Mouse (Mus musculus) adrenal gland, adult (tissue): Measurements from ENCODE around the gene S1pr5.
A peak's percentile ranks its signal among the peaks of the same experiment; 100 is the strongest.
"Not testable (repeated sequence)": the region's sequence is repeated elsewhere in the genome, so short reads cannot be mapped to it uniquely, and the experiment has no call there.

Experiments
- DNase-seq, 2 experiments: peaks; one replicate each; pipeline ENCODE4 v3.0.0; 2022 to 2023; ENCODE audit warnings: low spot score in 1 of 2; ENCODE audit not compliant: inconsistent age in 2 of 2

The S1pr5 gene

GRCm38 (mm10) chr9:21248326-21248725, at the start of gene S1pr5:
TSS of gene S1pr5 (minus strand) at chr9:21248443.
- peak in 1 of 2 experiments; percentile 71 for DNase-seq

- no peak for DNase-seq
Measured at GRCm38 (mm10) chr9:21292271-21292670, 44.0 kb upstream of the S1pr5 start.

GRCm38 (mm10) chr9:21291868-21292267, 43.6 kb upstream of the S1pr5 start:
- not testable (repeated sequence) for DNase-seq

- peak; percentile 100 for DNase-seq
Measured at GRCm38 (mm10) chr9:21291022-21291787, 43.0 kb upstream of the S1pr5 start, which contains the start of gene Cdkn2d. TSS of gene Cdkn2d (minus strand) at chr9:21291407.

- no peak for DNase-seq
Measured at GRCm38 (mm10) chr9:21290589-21290988, 42.3 kb upstream of the S1pr5 start.

- DNase-seq = no peak
Measured at GRCm38 (mm10) chr9:21289337-21289671, 41.1 kb upstream of the S1pr5 start.

- DNase-seq = peak; percentile 79 to 80
Measured at GRCm38 (mm10) chr9:21288404-21289336, 40.4 kb upstream of the S1pr5 start.

GRCm38 (mm10) chr9:21287571-21288402, 39.5 kb upstream of the S1pr5 start, which contains the start of gene Kri1:
TSS of gene Kri1 (minus strand) at chr9:21287969.
- DNase-seq = peak; percentile 99

- DNase-seq = peak in 1 of 2 experiments; percentile 3
Measured at GRCm38 (mm10) chr9:21286753-21287152, 38.5 kb upstream of the S1pr5 start.

- no peak for DNase-seq
Measured at GRCm38 (mm10) chr9:21283994-21284393, 35.8 kb upstream of the S1pr5 start.

GRCm38 (mm10) chr9:21283591-21283990, 35.3 kb upstream of the S1pr5 start:
- no peak for DNase-seq

- DNase-seq = peak in 1 of 2 experiments; percentile 62
Measured at GRCm38 (mm10) chr9:21277776-21278175, 29.5 kb upstream of the S1pr5 start.

- no peak for DNase-seq
Measured at GRCm38 (mm10) chr9:21276307-21276706, 28.1 kb upstream of the S1pr5 start.

GRCm38 (mm10) chr9:21275727-21276126, 27.5 kb upstream of the S1pr5 start:
- DNase-seq = no peak

- peak in 1 of 2 experiments; percentile 33 for DNase-seq
Measured at GRCm38 (mm10) chr9:21275013-21275710, 26.9 kb upstream of the S1pr5 start.

- peak in 1 of 2 experiments; percentile 35 for DNase-seq
Measured at GRCm38 (mm10) chr9:21274336-21274735, 26.1 kb upstream of the S1pr5 start.

- peak in 1 of 2 experiments; percentile 41 for DNase-seq
Measured at GRCm38 (mm10) chr9:21273520-21274228, 25.4 kb upstream of the S1pr5 start.

- no peak for DNase-seq
Measured at GRCm38 (mm10) chr9:21273094-21273493, 24.9 kb upstream of the S1pr5 start.

GRCm38 (mm10) chr9:21272391-21272790, 24.1 kb upstream of the S1pr5 start:
- peak in 1 of 2 experiments; percentile 18 for DNase-seq
